Mouse (Mus musculus) brain, embryonic 14.5 days (tissue): ENCODE measurements at regions not wholly inside any gene's neighbourhood (a gene's known extent, or its start where the extent isn't known, plus 50 kb on each side); places are given as distances from the start of the nearest gene placed in this dataset.
A peak's percentile ranks its signal among the peaks of the same experiment; 100 is the strongest.

Experiments
- DNase-seq: peaks from one replicate; pipeline ENCODE4 v3.0.0-alpha.2; 2011; ENCODE audit warnings: low read depth
- CTCF ChIP-seq: fragments of 200-500 bp; IDR thresholded peaks from 2 replicates; pipeline ENCODE4 v1.5.1; 2012; ENCODE audit warnings: inconsistent platforms, mild to moderate bottlenecking, moderate library complexity, borderline replicate concordance; ENCODE audit not compliant: insufficient read depth, insufficient read length; ENCODE audit errors: extremely low read depth
- POLR2A ChIP-seq: fragments of 200-500 bp; IDR thresholded peaks from 2 replicates; pipeline ENCODE4 v1.6.1; 2012; ENCODE audit warnings: mild to moderate bottlenecking, inconsistent platforms, borderline replicate concordance; ENCODE audit not compliant: poor library complexity, insufficient read depth, insufficient read length, severe bottlenecking; ENCODE audit errors: extremely low read depth

DNA sequence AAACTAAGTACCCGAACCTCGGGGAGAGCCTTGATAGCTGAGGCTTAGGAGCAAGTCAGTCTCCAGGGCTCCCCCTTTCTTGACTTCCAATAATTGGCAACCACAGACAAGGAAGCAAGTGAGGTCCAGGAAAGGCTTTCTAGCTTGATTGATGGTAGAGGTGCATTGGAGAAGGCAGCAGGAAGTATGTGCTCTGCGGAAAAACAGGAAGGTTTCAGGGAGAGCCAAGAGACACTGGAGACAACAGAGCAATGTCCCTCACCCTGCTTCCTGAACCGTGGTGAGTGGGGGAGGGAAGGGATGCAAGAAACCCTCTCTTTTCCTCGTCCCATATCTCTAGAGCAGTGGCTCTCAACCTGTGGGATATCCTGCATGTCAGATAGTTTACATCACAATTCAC is 115.9 kb upstream of the Smyd2 start:
- TF ChIP-seq CTCF: no peak
- TF ChIP-seq POLR2A: no peak
- DNase-seq: no peak

GRCm38 (mm10) chr1:190036726-190037125 is 114.6 kb upstream of the Smyd2 start:
- DNase-seq: no peak
- TF ChIP-seq POLR2A: no peak
- TF ChIP-seq CTCF: no peak

DNA sequence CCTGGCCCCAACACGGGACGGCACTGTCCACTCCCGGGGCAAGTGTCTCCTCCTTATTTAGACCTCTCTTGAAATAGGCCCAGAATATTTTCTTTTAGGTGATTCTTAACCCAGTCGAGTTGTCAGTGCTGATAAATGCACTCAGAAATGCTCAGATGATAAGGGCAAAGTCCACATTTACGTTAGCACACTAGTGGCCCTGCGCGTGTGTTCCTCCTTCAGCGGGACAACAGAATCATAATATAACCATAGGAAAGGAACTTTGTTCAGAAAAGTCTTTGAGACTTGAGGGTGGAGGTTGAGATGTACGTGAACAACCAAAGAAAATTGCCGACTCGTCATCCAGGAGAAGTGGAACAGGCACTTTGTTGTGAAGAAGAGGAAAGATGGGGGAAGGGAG is 113.8 kb upstream of the Smyd2 start:
- no peak for DNase-seq
- TF ChIP-seq CTCF (no peak), POLR2A (no peak)

DNA sequence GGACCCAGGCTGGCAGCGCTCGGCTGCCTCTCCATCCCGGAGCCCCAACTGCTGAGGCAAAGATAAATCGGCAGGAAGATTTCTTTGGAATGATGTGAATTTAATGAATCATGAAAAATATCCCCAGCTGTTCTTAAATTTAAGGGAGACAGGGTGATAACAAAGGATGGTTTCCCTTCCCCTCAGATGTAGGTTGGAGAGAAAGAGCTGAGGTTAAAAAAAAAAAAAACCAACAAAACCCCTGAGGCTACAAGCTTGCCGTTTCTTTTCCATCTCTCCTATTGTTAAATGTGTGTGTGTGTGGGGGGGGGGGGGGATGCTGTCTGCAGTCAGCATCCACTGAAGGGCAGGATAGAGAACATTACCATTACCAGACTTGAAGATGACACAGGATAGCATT is 111.9 kb upstream of the Smyd2 start:
- no peak for TF ChIP-seq CTCF
- TF ChIP-seq POLR2A: no peak
- peak; percentile 40 for DNase-seq

GRCm38 (mm10) chr1:190027536-190027935 is 105.4 kb upstream of the Smyd2 start:
- TF ChIP-seq CTCF (no peak), POLR2A (no peak)
- peak; percentile 69 for DNase-seq

- DNase-seq: no peak
- TF ChIP-seq CTCF (no peak), POLR2A (no peak)
These were observed 87.3 kb upstream of the Smyd2 start for GRCm38 (mm10) chr1:190009466-190009865.

GRCm38 (mm10) chr1:190007271-190007670 is 85.1 kb upstream of the Smyd2 start:
- no peak for DNase-seq
- no peak for TF ChIP-seq POLR2A
- TF ChIP-seq CTCF: no peak

DNA sequence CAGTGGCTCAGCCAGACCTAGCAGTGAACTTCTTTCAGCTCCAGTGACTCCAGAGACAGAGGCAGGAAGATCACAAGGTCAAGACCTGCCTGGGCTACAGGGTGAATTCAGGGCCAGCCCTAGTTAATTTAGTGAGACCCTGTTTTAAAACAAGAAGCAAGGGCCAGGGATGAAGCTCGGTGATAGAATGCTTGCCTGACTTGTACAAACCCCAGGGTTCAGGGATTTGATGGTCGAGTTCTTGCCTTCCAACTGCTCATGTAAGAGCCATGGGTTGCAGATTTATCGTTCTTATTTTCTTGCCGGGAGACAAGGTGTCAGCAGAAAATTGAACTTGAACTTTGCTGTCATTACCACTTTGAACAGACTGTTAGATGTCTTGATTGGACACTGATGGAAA is 78.9 kb upstream of the Smyd2 start:
- DNase-seq: no peak
- TF ChIP-seq CTCF (no peak), POLR2A (no peak)

- TF ChIP-seq POLR2A: no peak
- no peak for TF ChIP-seq CTCF
These were observed 71.5 kb upstream of the Smyd2 start for GRCm38 (mm10) chr1:189993706-189994105.

GRCm38 (mm10) chr1:189993221-189993620 is 71.1 kb upstream of the Smyd2 start:
- no peak for TF ChIP-seq CTCF
- TF ChIP-seq POLR2A: no peak
- no peak for DNase-seq

More at GRCm38 (mm10) chr1:189993706-189994105, 71.5 kb upstream of the Smyd2 start:
- DNase-seq: no peak

GRCm38 (mm10) chr1:189991089-189991488 is 68.9 kb upstream of the Smyd2 start:
- peak; percentile 33 for DNase-seq
- TF ChIP-seq CTCF (no peak), POLR2A (no peak)

- peak; percentile 78 for DNase-seq
These were observed 68.0 kb upstream of the Smyd2 start for GRCm38 (mm10) chr1:189990046-189990622.

DNA sequence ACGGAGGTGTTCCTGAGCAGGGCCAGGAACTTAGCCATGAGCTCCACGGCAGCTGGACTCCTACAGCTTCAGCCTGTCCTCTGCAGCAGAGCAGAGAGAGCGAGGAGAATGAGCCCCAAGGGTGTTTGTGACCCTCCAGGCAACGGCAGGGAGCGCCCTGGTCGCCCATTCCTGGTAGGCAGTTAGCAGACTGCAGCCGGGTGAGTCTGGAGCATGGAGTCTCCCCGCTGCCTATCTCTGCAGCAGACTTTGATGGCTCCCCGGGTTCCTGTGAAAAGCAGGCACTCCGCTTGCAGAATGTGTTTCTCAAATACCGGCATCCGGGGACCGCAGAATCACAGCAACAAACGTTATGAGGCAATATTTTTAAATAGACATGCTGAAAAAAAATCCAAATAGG is 67.2 kb upstream of the Smyd2 start:
- peak; percentile 34 for DNase-seq
- no peak for TF ChIP-seq CTCF
- no peak for TF ChIP-seq POLR2A

More at GRCm38 (mm10) chr1:189990046-189990622, 68.0 kb upstream of the Smyd2 start:
- no peak for TF ChIP-seq POLR2A

- TF ChIP-seq CTCF: no peak
- TF ChIP-seq POLR2A: no peak
- no peak for DNase-seq
These were observed 66.7 kb upstream of the Smyd2 start for GRCm38 (mm10) chr1:189988864-189989263.
